Mouse (Mus musculus): ENCODE results near the gene Usf1.

The Usf1 gene

DNA sequence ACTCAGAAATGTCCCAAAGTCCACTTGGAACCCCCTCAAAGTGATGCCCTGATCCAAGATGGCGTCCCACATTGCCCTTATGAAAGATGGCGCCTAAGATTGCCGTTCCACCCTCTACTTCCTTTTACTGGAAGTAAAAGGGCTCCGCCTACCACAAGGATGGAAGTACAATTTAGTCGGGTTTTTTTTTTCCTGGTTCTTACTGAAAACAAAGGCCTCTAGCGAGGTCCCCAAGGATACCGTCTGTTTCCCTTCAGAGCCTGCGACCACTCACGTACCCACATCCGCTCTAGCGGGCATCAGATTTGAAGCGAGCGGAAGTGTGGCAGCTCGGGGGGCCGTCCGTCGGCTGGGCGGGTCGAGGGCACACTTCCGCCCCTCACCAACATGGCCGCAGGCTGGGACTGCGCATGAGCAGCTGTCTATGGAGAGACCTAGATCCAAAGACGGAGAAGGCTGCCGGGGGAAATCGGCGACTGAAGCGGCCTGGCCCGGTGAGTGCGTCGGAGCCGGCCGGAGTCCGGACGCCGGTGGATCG lies at the start of gene Usf1:
Gene Usf1 (plus strand): TSS at position 367 of the 538 bp plus-strand sequence.
- peak; percentile 94 to 95 for DNase-seq (ENCODE audit: low spot score in 2 of 2)

DNA sequence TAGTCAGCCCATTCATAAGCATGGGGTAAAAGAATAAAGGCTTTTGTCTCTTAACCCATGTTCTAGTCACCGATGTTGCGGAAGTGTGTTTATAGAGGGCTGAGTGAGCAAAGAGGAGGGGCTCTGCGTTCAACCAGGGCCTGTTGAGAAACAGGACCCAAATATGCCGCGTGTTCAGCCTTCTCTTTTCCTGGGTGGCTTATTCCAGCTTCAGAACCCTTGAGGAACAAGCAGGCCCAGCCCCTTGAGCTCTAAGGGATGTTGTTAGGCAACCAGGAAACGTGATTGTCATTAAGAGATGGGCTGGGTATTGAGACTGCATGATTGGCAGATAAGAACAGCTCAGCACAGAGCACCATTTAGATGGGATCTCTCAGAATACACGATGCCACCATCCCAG lies 45.2 kb upstream of the Usf1 start:
- DNase-seq (ENCODE audit: low spot score in 2 of 2): no peak

DNA sequence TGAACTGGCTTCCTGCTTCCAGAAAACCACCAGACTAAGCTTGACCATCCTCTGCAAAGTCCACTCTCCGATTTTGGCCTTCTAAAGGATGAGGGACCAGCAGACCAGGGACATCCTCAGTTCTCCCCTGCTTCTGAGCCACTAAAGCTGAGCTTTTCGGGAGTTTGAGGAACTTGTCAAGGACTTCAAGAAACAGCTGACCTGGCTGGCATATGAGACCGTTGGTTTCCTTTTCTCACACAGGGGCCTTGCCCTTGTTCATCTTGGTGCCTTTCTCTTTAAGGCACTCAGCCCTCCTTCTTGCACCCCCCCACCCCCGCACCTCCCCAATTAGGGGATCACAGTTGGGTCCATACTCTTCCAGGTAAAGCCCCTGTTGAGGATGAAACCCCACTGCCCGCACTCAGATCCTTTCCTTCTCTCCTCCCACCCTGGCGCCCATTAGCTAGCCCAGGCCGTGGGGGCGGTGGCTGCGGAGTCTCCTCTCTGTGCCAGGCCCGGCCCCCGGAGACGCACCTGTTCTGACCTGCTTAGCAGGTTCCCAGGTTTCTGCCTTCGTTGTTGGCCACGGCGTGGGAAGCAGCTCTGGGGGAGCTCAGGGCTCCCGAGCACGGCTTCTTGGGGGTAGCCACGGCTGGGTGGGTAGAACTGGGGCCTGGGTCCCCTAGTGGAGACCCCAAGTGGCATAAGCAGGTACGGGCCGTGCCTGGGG lies 41.1 kb upstream of the Usf1 start, which contains the start of gene Nectin4:
Gene Nectin4 (plus strand): TSS at position 255 of the 712 bp plus-strand sequence.
- no peak for DNase-seq (ENCODE audit: low spot score in 2 of 2)

DNA sequence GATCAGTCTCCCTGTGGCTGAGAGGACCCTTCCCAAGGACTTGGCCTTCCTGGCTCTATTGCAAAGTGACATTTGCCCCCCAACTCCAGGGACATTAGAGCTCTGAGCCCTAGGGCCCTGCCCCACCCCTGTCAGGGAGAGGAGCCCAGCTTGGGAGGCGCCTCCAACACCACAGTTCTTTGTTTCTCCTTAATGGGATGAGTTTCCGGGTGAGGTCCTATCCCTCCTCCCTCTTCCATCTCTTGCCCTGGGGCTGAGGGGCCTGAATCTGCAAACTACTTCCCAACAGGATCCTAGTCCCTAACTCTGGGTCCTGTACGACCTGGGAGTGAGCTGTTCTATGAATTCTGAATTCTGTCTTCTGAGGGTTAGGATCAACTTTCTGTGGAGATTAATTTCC lies 38.2 kb upstream of the Usf1 start:
- no peak for DNase-seq (ENCODE audit: low spot score in 2 of 2)

DNA sequence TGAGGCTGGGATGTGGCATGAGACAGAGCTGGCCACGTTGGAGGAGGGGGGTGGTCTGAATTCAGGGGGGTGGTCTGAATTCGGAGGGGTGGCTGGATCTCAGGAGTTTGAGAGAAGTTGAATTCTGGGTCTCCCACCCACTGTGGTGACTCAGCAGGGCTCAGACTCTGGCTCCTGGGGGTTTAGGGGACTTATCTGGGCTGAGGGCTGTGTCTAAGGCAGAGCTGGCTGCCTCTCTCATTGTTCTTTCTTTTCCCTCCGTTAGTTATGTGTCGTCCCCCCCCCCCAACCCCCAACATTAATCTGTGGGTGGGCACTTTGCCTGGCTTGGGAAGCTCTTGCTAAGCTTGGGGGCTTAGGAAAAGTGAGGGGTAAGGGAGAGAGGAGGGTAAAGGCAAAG lies 37.2 kb upstream of the Usf1 start:
- no peak for DNase-seq (ENCODE audit: low spot score in 2 of 2)

DNA sequence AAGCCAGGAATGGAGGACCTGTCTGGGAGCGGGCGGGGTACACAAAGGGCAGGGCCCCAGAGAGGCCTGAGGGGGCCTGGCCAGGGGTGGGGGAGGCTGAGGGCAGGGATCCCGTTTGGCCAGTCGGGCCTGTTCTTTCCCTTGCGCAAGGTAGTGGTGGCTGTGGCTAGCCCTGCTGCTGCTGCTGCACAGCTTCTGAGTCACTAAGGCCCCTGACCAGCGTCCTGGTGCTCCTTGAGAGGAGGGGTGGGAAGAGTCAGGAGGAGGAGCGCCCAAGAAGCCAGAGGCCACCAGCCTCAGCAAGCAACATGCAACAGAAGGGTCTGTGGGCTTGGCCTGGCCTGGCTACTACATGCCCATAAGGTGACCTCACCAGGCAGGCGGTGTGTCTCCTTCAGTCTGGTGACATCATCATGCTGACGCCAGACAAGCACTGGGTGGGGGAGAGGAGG lies 35.4 kb upstream of the Usf1 start:
- no peak for DNase-seq (ENCODE audit: low spot score in 2 of 2)

DNA sequence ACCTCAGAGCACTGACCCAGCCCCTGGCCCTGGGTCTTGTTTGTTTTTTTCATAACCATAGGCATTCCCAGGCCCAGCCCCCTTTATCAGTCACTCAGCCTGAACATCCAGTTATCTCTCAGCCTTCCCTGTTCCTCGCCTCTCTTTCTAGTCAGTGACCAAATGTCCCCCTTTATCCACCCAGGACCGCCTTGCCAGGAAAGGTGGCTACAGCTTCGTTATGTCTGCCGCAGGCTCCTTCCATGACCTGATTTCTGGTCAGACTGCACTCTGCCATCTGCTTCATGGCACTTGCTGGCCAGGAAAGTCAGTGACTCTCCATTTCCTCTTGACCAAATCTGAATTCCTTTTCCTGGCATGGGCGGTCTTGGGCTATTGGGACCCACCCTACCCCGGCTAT lies 32.8 kb upstream of the Usf1 start:
- DNase-seq (ENCODE audit: low spot score in 2 of 2): no peak

DNA sequence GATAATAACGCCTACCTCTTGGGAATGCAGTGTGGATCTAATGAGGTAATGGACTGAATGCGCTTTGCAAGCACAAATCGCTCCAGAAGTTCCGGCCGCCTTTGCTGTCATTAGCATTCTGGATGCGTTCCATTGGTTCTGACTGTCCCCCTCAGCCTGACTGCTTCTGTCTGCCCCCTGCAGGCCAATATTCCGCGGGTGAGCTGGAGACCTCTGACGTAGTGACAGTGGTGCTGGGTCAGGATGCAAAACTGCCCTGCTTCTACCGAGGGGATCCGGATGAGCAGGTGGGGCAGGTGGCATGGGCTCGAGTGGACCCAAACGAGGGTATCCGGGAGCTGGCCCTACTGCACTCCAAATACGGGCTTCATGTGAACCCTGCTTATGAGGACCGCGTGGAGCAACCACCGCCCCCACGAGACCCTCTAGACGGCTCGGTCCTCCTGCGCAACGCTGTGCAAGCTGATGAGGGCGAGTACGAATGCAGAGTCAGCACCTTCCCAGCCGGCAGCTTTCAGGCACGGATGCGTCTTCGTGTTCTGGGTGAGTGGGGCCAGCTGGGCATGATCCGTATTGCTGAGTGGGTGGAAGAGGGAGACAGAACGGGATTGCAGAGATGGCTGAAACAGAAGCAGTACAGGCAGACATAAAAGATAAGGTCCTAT lies 31.0 kb upstream of the Usf1 start:
- peak; percentile 77 to 80 for DNase-seq (ENCODE audit: low spot score in 2 of 2)

DNA sequence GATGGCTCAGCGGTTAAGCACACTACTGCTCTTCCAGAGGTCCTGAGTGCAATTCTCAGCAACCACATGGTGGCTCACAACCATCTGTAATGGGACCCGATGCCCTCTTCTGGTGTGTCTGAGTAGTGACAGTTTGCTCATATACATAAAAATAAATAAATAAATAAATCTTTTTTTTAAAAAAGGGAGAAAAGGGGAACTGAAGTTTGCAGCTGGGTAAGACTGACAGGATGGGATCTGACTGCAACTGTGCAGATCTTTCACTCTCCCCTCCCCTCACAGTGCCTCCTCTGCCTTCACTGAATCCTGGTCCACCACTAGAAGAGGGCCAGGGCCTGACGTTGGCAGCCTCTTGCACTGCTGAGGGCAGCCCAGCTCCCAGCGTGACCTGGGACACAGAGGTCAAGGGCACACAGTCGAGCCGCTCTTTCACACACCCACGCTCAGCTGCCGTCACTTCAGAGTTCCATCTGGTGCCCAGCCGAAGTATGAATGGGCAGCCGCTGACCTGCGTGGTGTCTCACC lies 29.0 kb upstream of the Usf1 start:
- no peak for DNase-seq (ENCODE audit: low spot score in 2 of 2)

DNA sequence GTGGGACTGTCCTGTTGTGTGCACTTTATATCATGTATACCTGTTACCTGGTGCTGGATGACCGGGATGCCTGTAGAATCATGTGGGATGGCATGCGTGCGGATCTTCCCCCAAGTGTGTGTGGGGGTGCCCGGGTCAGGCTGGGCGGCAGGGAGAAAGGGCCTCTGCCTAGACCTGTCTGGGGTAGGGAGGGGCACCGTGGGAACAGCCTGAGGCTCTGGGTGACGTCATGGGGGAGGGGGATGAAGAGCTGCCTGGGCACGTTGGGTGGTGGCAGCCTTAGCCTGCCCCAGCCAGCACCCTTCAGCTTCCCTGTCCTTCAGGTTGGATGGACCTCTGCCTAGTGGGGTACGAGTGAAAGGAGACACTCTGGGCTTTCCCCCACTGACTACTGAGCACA lies 26.8 kb upstream of the Usf1 start:
- no peak for DNase-seq (ENCODE audit: low spot score in 2 of 2)

DNA sequence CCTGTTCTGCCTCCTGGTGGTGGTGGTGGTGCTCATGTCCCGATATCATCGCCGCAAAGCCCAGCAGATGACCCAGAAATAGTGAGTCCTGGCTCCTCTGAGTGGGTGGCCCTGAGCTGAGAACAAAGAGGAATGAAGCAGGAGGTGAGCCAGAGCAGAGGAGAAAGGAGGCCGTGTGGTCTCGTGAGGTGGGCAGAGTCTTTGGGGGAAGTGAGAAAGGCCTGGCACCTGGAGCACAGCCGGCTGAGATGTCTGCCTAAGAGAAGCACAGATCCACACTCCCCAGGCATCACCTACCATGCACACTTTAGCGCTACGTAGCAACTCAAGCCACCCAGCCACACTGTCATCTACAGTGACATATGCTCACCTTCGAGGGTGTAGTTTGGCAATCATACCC lies 25.9 kb upstream of the Usf1 start:
- DNase-seq (ENCODE audit: low spot score in 2 of 2): peak in 1 of 2 experiments; percentile 38

DNA sequence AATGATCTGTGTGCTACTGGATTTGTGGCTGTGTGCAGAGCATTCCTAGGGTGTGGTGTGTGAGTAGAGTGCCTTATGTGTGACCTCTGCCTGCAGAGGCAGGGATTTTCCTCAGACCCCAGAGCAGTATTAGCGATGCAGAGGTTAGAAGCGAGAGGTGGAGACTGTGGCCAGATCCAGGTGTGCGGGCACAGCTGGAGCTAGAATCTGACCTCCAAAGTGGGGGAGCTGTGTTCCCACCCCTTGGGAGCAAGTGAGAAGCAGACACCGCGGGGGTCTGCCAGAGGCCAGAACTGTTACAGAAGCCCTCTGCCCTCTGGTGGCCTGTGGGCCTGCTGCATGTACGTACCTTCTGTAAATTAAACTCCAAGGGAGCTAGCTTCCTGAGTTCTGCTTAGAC lies 24.0 kb upstream of the Usf1 start:
- DNase-seq (ENCODE audit: low spot score in 2 of 2): peak in 1 of 2 experiments; percentile 50

DNA sequence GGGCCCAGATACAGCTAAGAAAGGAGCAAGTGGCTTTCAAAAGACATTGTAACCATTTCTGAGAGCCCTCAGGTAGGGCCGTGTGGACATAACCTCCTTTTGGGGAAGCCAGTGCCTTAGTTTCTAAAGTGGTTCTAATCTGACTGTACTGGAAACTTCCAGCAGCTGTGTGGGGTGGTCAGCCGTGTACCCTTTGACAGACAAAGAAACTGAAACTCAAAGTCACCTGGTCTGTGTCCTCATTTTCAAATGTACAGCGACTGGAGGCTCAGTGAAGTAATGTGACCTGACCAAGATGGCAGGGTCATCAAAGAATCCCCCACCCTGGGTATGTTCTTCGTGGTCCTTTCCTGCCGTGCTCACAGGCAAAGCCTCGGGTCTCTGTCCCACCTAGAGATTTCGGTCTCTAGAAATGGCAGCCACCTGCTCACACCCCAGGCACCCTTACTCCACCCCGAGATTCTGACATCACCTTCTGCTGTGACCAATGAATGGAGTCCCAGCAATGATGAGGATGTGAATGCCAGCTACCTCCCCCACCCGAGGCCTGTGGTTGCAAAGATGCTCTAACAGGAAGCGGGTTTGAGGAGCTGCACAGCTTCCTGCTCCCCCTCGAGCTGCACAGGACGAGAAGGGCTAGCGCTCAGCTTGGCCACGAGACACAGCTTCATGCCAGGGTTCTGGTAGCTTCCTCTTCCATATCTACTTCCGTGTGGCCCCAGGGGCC lies 22.6 kb upstream of the Usf1 start, which contains the start of gene Arhgap30:
Gene Arhgap30 (plus strand): TSS at position 579 of the 727 bp plus-strand sequence.
- DNase-seq (ENCODE audit: low spot score in 2 of 2): peak; percentile 96 to 97

DNA sequence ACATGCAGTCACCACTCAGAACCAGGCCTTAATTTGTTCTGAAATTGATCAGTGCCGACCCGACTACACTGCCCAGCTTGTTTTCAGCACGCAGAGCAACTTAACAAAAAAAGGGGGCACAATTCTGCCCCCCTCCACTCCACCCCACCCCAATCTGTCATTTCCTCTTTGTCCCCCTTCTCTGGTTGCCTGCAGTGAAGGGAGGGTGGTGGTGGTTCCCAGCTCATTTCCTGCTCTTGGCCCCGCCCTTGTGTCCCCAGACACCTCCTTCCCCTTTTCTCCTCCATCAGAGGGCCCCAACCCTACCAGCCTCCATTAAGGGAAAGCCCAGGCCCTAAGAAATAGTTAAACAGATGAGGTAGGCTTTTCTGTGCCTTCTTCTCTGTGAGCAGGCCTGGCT lies 21.0 kb upstream of the Usf1 start:
- peak; percentile 91 to 92 for DNase-seq (ENCODE audit: low spot score in 2 of 2)

DNA sequence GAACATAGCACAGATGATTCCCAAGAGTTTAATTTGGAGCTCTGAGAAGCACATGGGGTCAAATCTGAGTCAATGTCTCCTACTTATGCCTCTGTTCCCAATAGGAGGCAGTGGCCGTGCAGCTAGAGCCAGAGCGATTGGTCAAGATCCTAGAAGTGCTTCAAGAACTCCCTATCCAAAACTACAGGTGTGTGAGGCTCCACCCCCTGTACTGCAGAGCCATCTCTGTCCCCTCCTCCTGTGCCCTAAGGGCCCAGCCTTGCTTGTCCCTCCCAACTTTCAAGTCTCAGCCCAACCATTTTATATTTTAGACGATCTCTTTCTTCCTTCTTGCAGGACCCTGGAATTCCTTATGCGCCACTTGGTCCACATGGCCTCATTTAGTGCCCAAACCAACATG lies 9.3 kb upstream of the Usf1 start:
- no peak for DNase-seq (ENCODE audit: low spot score in 2 of 2)

DNA sequence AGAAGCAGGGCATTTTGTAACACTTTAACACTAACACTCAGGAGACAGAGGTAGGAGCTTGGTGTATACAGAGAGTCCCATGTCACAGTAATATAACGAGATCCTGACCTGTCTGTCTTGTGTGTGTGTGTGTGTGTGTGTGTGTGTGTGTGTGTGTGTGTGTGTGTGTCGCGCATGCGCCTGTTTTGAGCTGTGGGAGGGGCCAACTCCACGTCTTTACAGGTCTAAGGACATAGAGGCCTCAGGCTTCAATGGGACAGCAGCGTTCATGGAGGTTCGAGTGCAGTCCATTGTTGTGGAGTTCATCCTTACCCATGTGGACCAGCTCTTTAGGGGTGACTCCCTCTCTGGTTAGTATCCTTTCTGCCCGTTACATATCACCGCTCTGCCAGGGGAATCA lies 8.1 kb upstream of the Usf1 start:
- no peak for DNase-seq (ENCODE audit: low spot score in 2 of 2)

DNA sequence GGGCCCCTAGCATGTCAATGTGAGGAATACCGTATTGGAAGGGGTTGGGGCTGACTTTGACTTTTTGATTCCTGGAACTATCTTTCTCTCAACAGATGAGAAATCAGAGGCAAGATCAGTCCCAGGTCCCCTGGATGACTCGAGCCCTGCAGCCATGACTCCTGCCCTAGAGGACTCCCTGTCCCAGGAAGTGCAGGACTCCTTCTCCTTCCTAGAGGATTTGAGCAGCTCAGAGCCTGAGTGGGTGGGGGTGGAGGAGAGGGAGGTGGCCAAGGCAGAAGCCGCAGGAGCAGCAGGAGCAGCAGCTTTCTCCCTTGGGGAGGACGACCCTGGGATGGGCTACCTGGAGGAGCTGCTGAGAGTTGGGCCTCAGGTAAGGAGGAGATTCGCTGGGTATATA lies 3.9 kb upstream of the Usf1 start:
- no peak for DNase-seq (ENCODE audit: low spot score in 2 of 2)

DNA sequence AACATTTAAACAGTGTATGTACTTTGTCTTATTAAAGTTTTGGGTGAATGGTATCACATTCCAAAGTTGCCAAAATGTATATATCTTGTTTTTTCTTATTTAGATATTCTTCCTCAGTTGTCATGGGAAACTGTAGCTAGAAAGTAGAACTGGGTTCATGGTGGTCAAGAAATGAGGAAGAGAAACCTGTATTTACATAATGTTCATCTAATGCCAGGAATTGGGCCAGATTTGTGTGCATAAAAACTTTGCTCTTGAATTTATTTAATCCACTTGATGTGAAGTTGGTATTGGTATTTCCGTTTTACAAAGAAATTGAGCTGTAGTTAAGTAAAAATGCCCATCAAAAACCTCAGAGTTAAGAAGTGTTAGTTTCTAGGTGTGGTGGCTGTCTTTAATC lies 882 bp upstream of the Usf1 start:
- peak in 1 of 2 experiments; percentile 55 for DNase-seq (ENCODE audit: low spot score in 2 of 2)

DNA sequence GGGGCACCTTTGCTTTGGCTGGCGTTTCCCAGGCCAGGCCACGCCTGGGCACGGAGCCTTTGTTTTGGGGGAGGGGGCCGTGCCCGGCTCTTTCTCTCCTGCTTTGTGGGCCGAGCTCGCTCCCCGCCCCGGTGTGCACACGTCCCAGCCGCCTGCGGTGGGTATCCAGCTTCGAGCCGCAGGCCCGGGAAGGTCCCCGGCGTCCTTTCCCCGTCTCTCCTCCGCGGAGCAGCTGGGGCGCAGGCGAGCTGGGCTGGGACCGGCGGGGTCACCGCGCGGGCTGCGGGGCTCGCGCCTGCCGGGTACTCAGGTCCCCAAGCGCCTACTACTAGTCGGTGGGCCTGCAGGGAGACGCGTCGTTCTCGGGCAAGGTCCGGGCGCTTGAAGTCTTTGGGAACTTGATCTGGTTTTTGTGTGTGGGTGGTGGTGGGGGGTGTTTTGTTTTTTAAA lies 404 bp downstream of the Usf1 start:
- DNase-seq (ENCODE audit: low spot score in 2 of 2): no peak

DNA sequence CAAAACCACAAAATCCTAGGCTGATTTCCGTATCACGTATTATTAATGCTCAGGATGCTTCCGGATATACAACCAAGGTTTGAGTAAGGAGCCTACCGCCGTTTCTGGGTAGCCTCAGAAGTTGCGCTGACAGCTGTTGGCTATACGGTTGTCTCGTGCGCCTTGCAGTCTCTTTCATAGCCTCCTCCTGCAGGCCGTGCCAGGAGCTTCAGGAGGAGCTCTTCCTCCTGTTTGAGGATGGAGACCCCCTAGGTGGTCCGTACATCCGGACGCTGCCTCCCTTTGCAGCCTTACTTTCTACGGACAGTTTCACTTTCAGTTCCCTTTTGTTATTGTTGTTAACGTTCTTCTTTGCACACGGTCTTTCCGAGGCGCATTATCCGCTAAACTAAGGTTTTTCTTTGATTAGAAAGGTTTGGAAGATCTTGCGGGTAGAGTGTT lies 908 bp downstream of the Usf1 start:
- peak; percentile 59 to 63 for DNase-seq (ENCODE audit: low spot score in 2 of 2)

DNA sequence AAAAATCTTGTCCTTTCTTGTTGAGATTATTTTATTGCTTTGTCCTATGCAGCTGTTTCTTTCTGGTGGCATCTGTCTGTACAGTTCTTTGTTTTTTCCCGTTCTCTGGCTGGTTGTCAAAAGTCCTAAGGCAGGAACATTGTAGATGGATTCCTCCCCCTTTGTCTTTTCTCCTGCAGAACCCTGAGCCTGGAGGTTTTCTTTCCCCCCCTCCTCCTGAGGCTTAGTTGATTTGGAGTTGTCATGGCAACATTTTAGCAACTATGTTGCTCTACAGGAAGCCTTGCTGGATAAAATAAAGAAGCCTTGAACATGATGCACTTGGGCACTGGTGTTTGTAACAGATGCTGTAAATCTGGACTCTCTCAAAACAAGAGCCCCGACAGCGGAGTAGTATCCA lies 1.3 kb downstream of the Usf1 start:
- DNase-seq (ENCODE audit: low spot score in 2 of 2): peak in 1 of 2 experiments; percentile 22

DNA sequence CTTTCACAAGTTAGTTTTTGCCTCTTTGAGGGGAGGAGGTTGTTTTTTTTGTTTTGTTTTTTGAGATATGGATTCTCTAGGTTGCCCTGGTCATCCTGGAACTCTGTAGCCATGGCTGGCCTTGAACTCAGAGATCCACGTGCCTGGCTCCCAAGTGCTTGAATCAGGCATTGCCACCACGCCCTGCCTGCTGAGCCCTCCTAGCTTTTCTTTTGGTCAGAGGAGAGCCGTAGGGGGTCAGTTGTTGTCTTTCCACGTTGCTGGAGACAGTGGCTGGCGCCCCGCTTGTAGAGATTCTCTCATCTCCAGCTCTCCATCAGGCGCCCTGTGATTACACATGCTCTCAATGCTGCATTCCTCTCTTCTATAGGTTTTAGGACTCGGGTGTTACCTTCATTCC lies 2.5 kb downstream of the Usf1 start:
- no peak for DNase-seq (ENCODE audit: low spot score in 2 of 2)

Data from spleen, postnatal 36 days (tissue).